Mouse (Mus musculus): ENCODE measurements around the gene Slc4a11.
"Not testable (repeated sequence)": the region's sequence is repeated elsewhere in the genome, so short reads cannot be mapped to it uniquely, and the experiment has no call there.

Slc4a11 gene

GRCm38 (mm10) chr2:130679899-130680298 lies 17.4 kb downstream of the Slc4a11 start:
- no peak for DNase-seq (ENCODE audit: low spot score in 2 of 2)

- no peak for DNase-seq (ENCODE audit: low spot score in 2 of 2)
These were observed 18.2 kb downstream of the Slc4a11 start for GRCm38 (mm10) chr2:130679154-130679553.

- no peak for DNase-seq (ENCODE audit: low spot score in 2 of 2)
These were observed 20.1 kb downstream of the Slc4a11 start for GRCm38 (mm10) chr2:130677211-130677610.

- peak; percentile 74 to 80 for DNase-seq (ENCODE audit: low spot score in 2 of 2)
These were observed 29.8 kb downstream of the Slc4a11 start, which contains the start of gene Itpa for GRCm38 (mm10) chr2:130667559-130667958. TSS of gene Itpa (plus strand) at chr2:130667610.

- DNase-seq (ENCODE audit: low spot score in 2 of 2) = peak; percentile 86 to 88
These were observed 33.1 kb downstream of the Slc4a11 start, which contains the start of gene Ddrgk1 for GRCm38 (mm10) chr2:130664102-130664701. TSS of gene Ddrgk1 (minus strand) at chr2:130664659.

GRCm38 (mm10) chr2:130663342-130663741 lies 34.0 kb downstream of the Slc4a11 start:
- no peak for DNase-seq (ENCODE audit: low spot score in 2 of 2)

GRCm38 (mm10) chr2:130658530-130658929 lies 38.8 kb downstream of the Slc4a11 start:
- DNase-seq (ENCODE audit: low spot score in 2 of 2) = no peak

- DNase-seq (ENCODE audit: low spot score in 2 of 2) = no peak
These were observed 39.8 kb downstream of the Slc4a11 start for GRCm38 (mm10) chr2:130657541-130657940.

- no peak for DNase-seq (ENCODE audit: low spot score in 2 of 2)
These were observed 40.8 kb downstream of the Slc4a11 start for GRCm38 (mm10) chr2:130656536-130656935.

- DNase-seq (ENCODE audit: low spot score in 2 of 2) = no peak
These were observed 41.5 kb downstream of the Slc4a11 start for GRCm38 (mm10) chr2:130655660-130656339.

GRCm38 (mm10) chr2:130653760-130654159 lies 43.6 kb downstream of the Slc4a11 start:
- DNase-seq (ENCODE audit: low spot score in 2 of 2) = no peak

- DNase-seq (ENCODE audit: low spot score in 2 of 2) = no peak
These were observed 44.0 kb downstream of the Slc4a11 start for GRCm38 (mm10) chr2:130653303-130653702.

- not testable (repeated sequence) for DNase-seq (ENCODE audit: low spot score in 2 of 2)
These were observed 48.3 kb downstream of the Slc4a11 start for GRCm38 (mm10) chr2:130649028-130649427.

GRCm38 (mm10) chr2:130645198-130645597 lies 52.1 kb downstream of the Slc4a11 start:
- no peak for DNase-seq (ENCODE audit: low spot score in 2 of 2)

GRCm38 (mm10) chr2:130642684-130643369 lies 54.5 kb downstream of the Slc4a11 start, which contains the start of gene Lzts3:
TSS of gene Lzts3 (minus strand) at chr2:130642803.
- peak; percentile 90 to 92 for DNase-seq (ENCODE audit: low spot score in 2 of 2)

- DNase-seq (ENCODE audit: low spot score in 2 of 2) = no peak
These were observed 55.1 kb downstream of the Slc4a11 start for GRCm38 (mm10) chr2:130642197-130642660.

GRCm38 (mm10) chr2:130641351-130642025 lies 55.8 kb downstream of the Slc4a11 start:
- DNase-seq (ENCODE audit: low spot score in 2 of 2) = no peak

GRCm38 (mm10) chr2:130639276-130639675 lies 58.0 kb downstream of the Slc4a11 start:
- no peak for DNase-seq (ENCODE audit: low spot score in 2 of 2)

- DNase-seq (ENCODE audit: low spot score in 2 of 2) = no peak
These were observed 59.2 kb downstream of the Slc4a11 start for GRCm38 (mm10) chr2:130638101-130638611.

GRCm38 (mm10) chr2:130635847-130636246 lies 61.5 kb downstream of the Slc4a11 start:
- DNase-seq (ENCODE audit: low spot score in 2 of 2) = no peak

- no peak for DNase-seq (ENCODE audit: low spot score in 2 of 2)
These were observed 62.4 kb downstream of the Slc4a11 start for GRCm38 (mm10) chr2:130634739-130635411.
